Mouse (Mus musculus) B cell, adult 2 months (primary cell): ENCODE data around the gene Odf3.
"Not testable (repeated sequence)": the region's sequence is repeated elsewhere in the genome, so short reads cannot be mapped to it uniquely, and the experiment has no call there.

Source experiments
- DNase-seq, 2 experiments: peaks; one replicate each; pipeline ENCODE4 v3.0.0; 2022

The Odf3 gene

GRCm38 (mm10) chr7:140881696-140882468 lies 34.3 kb downstream of the Odf3 start, which contains the start of the genes Psmd13 and Sirt3:
Gene Psmd13, plus strand, starts transcription at chr7:140881968.
Gene Sirt3, minus strand, starts transcription at chr7:140882309.
- DNase-seq = peak; percentile 94 to 95

- no peak for DNase-seq
These were observed 34.8 kb downstream of the Odf3 start for GRCm38 (mm10) chr7:140882469-140882803.

- DNase-seq = not testable (repeated sequence)
These were observed 43.0 kb downstream of the Odf3 start for GRCm38 (mm10) chr7:140890636-140891035.

GRCm38 (mm10) chr7:140894031-140894430 lies 46.4 kb downstream of the Odf3 start:
- no peak for DNase-seq

GRCm38 (mm10) chr7:140894611-140895010 lies 47.0 kb downstream of the Odf3 start:
- no peak for DNase-seq

- DNase-seq = no peak
These were observed 50.3 kb downstream of the Odf3 start for GRCm38 (mm10) chr7:140897863-140898262.

- no peak for DNase-seq
These were observed 51.5 kb downstream of the Odf3 start for GRCm38 (mm10) chr7:140899121-140899520.

- no peak for DNase-seq
These were observed 52.6 kb downstream of the Odf3 start, which contains the start of gene Cox8b for GRCm38 (mm10) chr7:140900220-140900619. Gene Cox8b, minus strand, starts transcription at chr7:140900446.
